Mouse (Mus musculus) thymus, adult 18-20 months (tissue): Measurements from ENCODE around the gene Rorc.

ENCODE experiments used
- DNase-seq, 2 experiments: peaks; one replicate each; pipeline ENCODE4 v3.0.0; 2022; ENCODE audit warnings: mixed read lengths in 2 of 2

The Rorc gene

DNA sequence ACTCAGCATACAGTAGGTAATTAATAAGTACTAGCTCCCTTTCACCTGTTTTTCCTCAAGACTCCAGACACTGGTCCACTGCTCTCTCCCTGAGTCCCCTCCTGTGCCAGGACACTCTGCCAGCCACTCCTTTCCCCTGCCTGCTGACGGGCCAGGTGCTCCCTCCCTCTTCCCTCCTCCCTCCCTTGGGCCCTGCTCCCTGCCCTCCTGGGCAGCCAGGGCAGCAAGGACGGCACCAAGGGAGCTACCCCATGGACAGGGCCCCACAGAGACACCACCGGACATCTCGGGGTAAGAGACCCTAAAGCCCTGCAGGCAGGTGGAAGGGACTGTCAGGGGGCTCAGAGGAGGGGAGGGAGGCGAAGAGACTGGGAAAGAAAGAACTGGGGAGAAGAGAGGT lies at the start of gene Rorc:
Rorc (plus strand) TSS at position 154 of the 400 bp plus-strand sequence.
- DNase-seq, result no peak

DNA sequence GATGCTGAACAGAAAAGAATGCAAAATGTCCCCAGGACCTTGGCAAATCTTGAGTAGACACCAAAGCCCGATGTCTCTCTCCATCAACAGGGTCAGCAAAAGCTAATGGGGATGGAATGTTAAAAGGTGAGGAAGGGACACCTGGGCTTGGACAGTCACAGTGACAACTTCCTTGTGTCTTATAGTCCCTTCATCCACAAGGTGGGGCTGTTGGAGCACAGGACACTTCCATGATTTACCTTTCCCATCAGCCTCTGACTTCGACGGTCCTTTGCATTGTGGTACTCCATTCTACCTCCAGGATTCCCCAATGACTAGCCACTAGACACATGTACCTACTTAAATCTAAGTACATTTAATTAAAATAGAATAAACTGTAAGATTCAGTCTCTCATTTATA lies 43.9 kb upstream of the Rorc start:
- DNase-seq, result no peak

GRCm38 (mm10) chr3:94334442-94334841 lies 38.2 kb upstream of the Rorc start:
- DNase-seq, result no peak

GRCm38 (mm10) chr3:94338522-94338921 lies 34.1 kb upstream of the Rorc start:
- DNase-seq, result no peak

GRCm38 (mm10) chr3:94341959-94342422 lies 30.6 kb upstream of the Rorc start, which contains the start of gene Them5:
TSS of gene Them5 (plus strand) at chr3:94342099.
- no peak for DNase-seq

DNA sequence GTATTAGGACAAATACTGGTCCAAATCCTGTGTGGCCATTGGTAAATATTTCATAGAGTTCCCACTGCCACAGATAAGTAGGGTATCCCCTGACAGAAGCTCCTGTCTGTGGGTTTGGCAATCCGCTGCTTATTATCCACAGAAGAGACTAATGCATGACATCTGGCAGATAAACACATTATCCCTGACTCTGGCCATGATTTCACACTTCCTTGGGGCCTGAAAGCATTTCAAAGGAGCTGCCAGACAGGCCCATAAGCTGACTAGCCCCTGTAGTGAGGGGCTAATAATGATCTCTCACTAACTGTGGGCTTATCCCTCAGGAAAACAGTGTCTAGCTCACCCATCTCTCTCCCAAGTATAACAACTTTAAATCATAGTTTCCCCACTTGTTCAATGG lies 30.0 kb upstream of the Rorc start:
- no peak for DNase-seq

GRCm38 (mm10) chr3:94344182-94344581 lies 28.4 kb upstream of the Rorc start:
- DNase-seq, result no peak

DNA sequence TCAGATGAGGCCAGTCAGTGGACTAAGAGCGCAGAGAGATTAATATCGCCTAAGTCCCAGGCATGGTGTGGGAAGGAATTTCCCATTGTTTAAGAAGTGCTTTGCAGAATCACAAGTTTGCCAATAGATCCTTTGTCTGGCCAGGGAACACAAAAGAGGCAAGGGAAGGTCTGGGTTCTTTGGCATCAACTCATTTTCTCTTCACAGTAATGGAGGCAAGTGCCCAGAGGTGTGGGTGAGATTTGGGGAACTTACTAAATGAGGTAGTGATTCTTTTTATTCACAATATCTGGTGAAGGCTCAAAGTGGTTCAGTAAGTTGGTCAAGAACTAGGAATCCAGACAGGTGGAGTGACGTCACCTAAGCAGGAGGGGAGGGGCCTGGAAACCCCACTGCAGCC lies 27.7 kb upstream of the Rorc start:
- DNase-seq, result no peak

- DNase-seq, result no peak
Measured at GRCm38 (mm10) chr3:94348146-94348545, 24.4 kb upstream of the Rorc start.

DNA sequence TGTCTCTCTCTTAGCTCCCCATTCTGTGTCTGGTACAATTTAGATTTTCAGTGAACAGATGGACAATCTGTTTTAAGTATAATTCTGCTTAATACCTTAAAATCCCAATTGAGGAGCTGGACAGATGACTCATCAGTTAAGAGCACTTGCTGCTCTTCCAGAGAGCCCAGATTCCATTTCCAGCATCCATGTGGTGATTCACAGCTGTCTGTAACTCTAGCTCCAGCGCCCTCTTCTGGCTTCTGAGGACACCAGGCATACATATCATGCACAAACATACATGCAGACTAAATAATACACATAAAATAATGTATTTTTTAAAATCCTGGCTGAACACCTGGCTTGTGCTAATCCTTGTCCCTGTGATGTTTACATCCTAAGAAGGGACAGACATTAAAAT lies 11.8 kb upstream of the Rorc start:
- DNase-seq, result no peak

- no peak for DNase-seq
Measured at GRCm38 (mm10) chr3:94362138-94362537, 10.5 kb upstream of the Rorc start, which contains the start of gene C2cd4d. TSS of gene C2cd4d (plus strand) at chr3:94362438.

- DNase-seq, result no peak
Measured at GRCm38 (mm10) chr3:94363291-94364153, 9.1 kb upstream of the Rorc start.

GRCm38 (mm10) chr3:94364154-94364526 lies 8.5 kb upstream of the Rorc start:
- no peak for DNase-seq

GRCm38 (mm10) chr3:94366761-94367160 lies 5.8 kb upstream of the Rorc start:
- DNase-seq, result peak in 1 of 2 experiments; percentile 67

GRCm38 (mm10) chr3:94367511-94367910 lies 5.1 kb upstream of the Rorc start:
- no peak for DNase-seq

- DNase-seq, result no peak
Measured at GRCm38 (mm10) chr3:94368631-94369030, 4.0 kb upstream of the Rorc start.

DNA sequence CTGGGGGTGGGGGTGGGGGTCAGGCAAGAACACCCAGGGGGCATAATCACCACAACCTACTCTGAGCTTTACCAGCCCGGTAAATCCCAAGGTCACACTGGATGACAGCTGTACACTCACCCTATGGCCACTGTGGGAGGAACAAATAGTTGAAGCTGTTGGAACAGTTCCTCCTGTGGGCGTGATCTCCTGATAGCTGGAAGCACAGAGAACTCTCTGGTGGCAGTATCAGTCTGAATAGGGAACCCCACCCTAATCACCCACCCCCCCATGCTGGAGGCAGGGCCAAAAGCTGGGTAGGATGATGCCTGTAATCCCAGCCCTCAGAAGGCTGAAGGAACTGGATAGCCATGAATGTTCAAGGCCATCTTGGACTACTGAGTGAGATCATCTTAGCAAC lies 2.9 kb upstream of the Rorc start:
- no peak for DNase-seq

DNA sequence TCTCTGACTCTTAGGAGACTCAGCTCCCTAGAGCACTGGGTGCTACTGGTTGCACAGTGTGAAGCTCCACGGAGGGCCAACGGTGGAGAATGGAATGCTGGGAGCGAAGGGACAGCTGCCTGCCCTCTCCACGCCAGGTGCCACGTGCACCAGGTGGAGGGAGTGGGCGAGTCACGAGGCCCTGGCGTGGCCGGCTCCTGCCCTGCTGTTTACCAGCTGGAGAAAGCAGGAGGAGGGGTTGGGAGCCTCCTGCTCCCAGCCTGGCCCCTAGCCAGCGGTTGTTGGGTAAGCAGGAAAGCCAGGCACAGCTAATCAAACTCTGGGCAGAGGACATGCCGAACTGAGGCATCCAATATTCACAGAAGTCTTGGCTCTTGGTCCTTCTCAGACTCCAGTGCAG lies 957 bp upstream of the Rorc start:
- DNase-seq, result peak in 1 of 2 experiments; percentile 21

GRCm38 (mm10) chr3:94372038-94372437 lies 556 bp upstream of the Rorc start:
- DNase-seq, result no peak

- DNase-seq, result peak in 1 of 2 experiments; percentile 27
Measured at GRCm38 (mm10) chr3:94373090-94373489, 496 bp downstream of the Rorc start.

DNA sequence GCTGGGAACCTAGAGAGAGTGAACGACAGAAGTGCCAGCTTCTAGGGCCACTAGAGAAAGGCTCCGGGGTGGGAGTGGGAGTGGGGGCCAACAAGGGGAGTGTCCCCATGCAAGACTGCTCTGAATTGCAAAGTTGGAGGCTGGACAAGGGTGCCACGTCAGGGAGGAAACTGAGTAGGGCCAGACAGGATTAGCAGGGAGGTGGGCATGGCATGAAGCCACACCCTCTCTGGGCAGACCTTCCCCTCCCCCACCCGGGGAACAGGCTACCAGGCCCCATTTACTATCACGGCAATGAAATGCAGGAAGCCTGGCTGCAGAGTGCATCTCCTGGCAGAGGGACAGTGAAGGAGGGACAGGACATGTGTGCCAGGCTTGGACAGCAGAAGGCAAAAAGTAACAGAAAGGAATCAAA lies 1.0 kb downstream of the Rorc start:
- peak in 1 of 2 experiments; percentile 34 for DNase-seq

- DNase-seq, result peak in 1 of 2 experiments; percentile 8
Measured at GRCm38 (mm10) chr3:94374636-94375035, 2.0 kb downstream of the Rorc start.

GRCm38 (mm10) chr3:94375146-94375545 lies 2.6 kb downstream of the Rorc start:
- DNase-seq, result peak in 1 of 2 experiments; percentile 20

- DNase-seq, result peak; percentile 64 to 77
Measured at GRCm38 (mm10) chr3:94375861-94376260, 3.3 kb downstream of the Rorc start.
